Mouse (Mus musculus): ENCODE measurements around the gene Mical1.

DNA sequence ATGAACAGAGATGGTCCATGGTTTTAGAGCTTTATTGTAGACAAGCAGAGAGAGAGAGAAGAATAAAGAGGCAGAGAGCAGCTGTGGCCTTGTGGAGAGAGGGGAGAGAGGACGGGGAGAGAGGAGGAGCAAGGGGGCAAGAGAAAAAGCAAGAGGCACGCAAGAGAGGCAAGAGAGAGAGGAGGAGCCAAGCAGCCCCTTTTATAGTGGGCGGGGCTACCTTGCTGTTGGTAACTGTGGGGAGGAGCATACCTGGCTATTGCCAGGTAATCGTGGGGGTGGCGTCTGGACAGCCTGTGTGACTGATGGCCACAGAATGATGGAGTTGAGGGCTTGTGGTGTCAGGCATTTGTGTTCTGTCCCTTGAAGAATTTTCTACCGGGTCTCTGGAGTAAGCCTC is 49.7 kb upstream of the Mical1 start:
- no peak for TF ChIP-seq CTCF (IDR thresholded peaks at IDR 0.05; ENCODE audit: low read depth, low read length)
- no peak for TF ChIP-seq POLR2A (IDR thresholded peaks at IDR 0.05; ENCODE audit: borderline replicate concordance, low read depth, low read length)

Data from bone marrow macrophage, adult 2 months (primary cell).